28 mouse cellular contexts compared by ENCODE assay signal in genomic region chr5:146611830-146612229, GRCm38 (mm10). TPM values are rescaled to one million over a fixed set of nuclear protein-coding genes. Genes with fewer than 3 reads are reported as not detected.
"Had no signal": no experiment of that assay in that cellular context is flagged by ENCODE, and none has a peak within 500 bp of the region (broad histone marks: within the 10 kb centered on the region; RNA-seq: fewer than 3 reads in every experiment).

No protein-coding gene starts in this region.

- H3K9ac ChIP-seq: limb, embryonic 15.5 days; liver, embryonic 14.5 days; liver, postnatal 0 days; lung, embryonic 14.5 days; midbrain, embryonic 12.5 days had no signal

- H3K36me3 ChIP-seq: limb, embryonic 15.5 days; midbrain, embryonic 12.5 days had no signal

- H3K4me2 ChIP-seq: limb, embryonic 15.5 days; liver, embryonic 11.5 days; lung, embryonic 14.5 days; midbrain, embryonic 12.5 days had no signal

- ATAC-seq: liver, postnatal 0 days; lung, postnatal 0 days; midbrain, embryonic 16.5 days had no signal

- H3K27ac ChIP-seq: limb, embryonic 15.5 days; liver, embryonic 14.5 days; macrophage; midbrain, embryonic 12.5 days had no signal

- DNase-seq: kidney, adult 2 months; kidney, postnatal 10 days; kidney, postnatal 36 days; layer of hippocampus, postnatal 36 days; left cerebral cortex, postnatal 4 days; liver, postnatal 0 days; lung, embryonic 14.5 days; thymus, adult 18-20 months; thymus, postnatal 4 days had no signal

- H3K27me3 ChIP-seq: limb, embryonic 15.5 days; midbrain, embryonic 12.5 days had no signal

- H3K9me3 ChIP-seq: limb, embryonic 15.5 days; midbrain, embryonic 12.5 days had no signal

- H3K4me3 ChIP-seq: limb, embryonic 15.5 days; midbrain, embryonic 12.5 days had no signal

RNA-seq across cellular contexts. Expression of gene Gpr12, which starts 26.8 kb away (rescaled TPM):
- total RNA-seq: megakaryocyte, adult 5-6 weeks had no signal
- polyA plus RNA-seq: lung, embryonic 14.5 days; lung, postnatal 0 days; macrophage; small intestine, adult 2 months; testis, adult 2 months had no signal

RNA-seq across cellular contexts. Expression of gene Gm3415, which starts 55.9 kb away (rescaled TPM):
- total RNA-seq: layer of hippocampus, adult 8-10 months; layer of hippocampus, postnatal 10 days; layer of hippocampus, postnatal 36 days; left cerebral cortex, adult 8-10 months; left cerebral cortex, postnatal 14 days; left cerebral cortex, postnatal 4 days; megakaryocyte, adult 5-6 weeks had no signal
- polyA plus RNA-seq: kidney, adult 2 months; kidney, embryonic 14.5 days; limb, embryonic 15.5 days; liver, embryonic 11.5 days; liver, embryonic 14.5 days; liver, postnatal 0 days; lung, embryonic 14.5 days; lung, postnatal 0 days; macrophage; midbrain, embryonic 12.5 days; midbrain, embryonic 16.5 days; neural tube, embryonic 11.5 days; neural tube, embryonic 14.5 days; small intestine, adult 2 months; spleen, adult 2 months; stomach, embryonic 16.5 days had no signal
